Mouse (Mus musculus): Measurements from ENCODE around the gene Prl7a2. TPM values are rescaled to one million over a fixed set of nuclear protein-coding genes. Genes with fewer than 3 reads are reported as not detected.

Gene Prl7a2
- total RNA-seq (2023): not detected in 4 replicates

DNA sequence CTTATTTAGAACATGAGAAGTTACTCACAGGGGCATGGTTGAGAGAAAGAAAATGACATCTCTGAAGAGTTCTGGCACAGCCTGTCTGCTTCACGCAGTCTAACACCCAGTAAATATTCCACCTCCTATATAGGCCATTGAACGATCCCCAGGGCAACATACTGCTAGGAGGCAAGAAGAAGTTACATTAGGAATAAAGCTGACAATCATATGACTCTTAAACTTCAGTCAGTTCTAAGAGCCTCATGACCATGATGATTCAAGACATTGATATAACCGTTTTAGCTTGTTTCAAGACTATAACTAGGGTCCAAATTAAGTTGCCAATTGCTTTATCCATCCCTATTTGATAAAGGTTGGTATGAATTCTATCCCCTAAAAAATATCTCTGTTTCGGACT is at the start of gene Prl7a2:
Gene Prl7a2, minus strand, starts transcription at position 101 of the 400 bp plus-strand sequence.

DNA sequence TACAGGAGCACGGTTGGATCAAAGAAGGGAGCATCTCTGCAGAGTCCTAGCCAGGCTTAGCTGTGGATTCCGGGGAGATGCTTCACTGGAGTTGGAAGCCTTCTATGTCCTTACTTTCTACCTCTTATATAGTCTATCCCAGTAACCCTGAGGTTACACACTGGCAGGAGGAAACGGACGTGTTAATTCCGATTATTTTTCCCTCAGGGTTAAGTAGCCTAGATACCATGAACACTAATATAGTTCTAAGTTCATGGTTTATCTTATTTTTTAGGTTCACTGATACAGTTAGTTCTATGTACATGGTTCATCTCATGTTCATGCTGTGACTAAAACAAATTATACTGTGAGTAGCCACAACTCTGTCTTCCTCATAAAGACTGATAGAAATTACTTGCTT is 48.8 kb upstream of the Prl7a2 start, which contains the start of gene Prl7d1:
Gene Prl7d1, minus strand, starts transcription at position 101 of the 400 bp plus-strand sequence.

DNA sequence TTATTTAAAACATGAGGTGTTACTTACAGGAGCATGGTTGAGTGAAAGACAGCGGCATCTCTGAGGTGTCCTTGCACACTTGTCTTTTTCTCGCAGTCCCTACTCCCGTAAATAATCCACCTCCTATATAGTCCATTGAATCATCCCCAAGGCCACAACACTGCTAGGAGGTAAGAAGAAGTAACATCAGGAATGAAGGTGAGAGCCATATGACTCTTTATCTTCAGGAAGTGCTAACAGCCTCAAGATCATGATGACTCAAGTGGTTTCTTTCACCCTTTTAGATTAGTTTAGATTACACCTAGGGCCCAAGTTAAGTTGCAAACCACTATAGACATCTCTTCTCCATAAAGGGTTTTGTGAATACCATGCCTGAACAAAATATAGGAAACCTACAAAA is 25.4 kb downstream of the Prl7a2 start, which contains the start of gene Prl7a1:
Gene Prl7a1, minus strand, starts transcription at position 101 of the 400 bp plus-strand sequence.

DNA sequence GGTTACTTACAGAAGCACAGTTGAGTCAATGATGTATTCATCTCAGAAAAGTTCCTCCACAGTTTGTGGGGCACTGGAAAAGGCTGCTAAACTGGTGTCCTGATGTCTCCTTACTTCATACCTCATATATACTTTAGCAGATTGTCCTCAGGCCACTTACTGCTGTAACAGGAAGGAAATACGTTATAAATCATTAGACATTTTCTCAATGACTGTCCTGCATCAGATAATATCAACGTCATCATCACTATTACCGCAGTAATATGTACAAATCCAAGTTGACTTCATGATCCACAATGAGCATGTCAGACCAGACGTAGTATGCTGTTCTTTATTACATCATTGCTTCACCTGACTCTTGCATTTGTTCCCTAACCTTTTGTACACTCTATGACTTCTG is 57.4 kb downstream of the Prl7a2 start, which contains the start of gene Prl7b1:
Gene Prl7b1, minus strand, starts transcription at position 101 of the 400 bp plus-strand sequence.

Other genes with a start within 250 kb of the Prl7a2 start
- gene Prl8a6, start 229.3 kb downstream of the Prl7a2 start, total RNA-seq (2023): not detected in 4 replicates
- not detected in 4 replicates for gene Prl8a8, start 154.8 kb downstream of the Prl7a2 start, total RNA-seq (2023)
- not detected in 4 replicates for gene Prl8a9, start 103.4 kb downstream of the Prl7a2 start, total RNA-seq (2023)
- not detected in 4 replicates for gene Prl8a1, start 85.9 kb downstream of the Prl7a2 start, total RNA-seq (2023)
- not detected in 4 replicates for gene Prl7b1, start 57.5 kb downstream of the Prl7a2 start, total RNA-seq (2023)
- not detected in 4 replicates for gene Prl7a1, start 25.5 kb downstream of the Prl7a2 start, total RNA-seq (2023)
- gene Prl7d1, start 48.7 kb upstream of the Prl7a2 start, total RNA-seq (2023): not detected in 4 replicates
- gene Prl7c1, start 112.8 kb upstream of the Prl7a2 start, total RNA-seq (2023): not detected in 4 replicates
- not detected in 4 replicates for gene Prl2a1, start 133.6 kb upstream of the Prl7a2 start, total RNA-seq (2023)
- gene Prl2c1, start 181.3 kb upstream of the Prl7a2 start, total RNA-seq (2023): not detected in 4 replicates